Mouse (Mus musculus): ENCODE results near the gene Enox1.

Enox1 gene

GRCm38 (mm10) chr14:77669494-77669893 lies 512.9 kb downstream of the Enox1 start:
- DNase-seq (ENCODE audit: low read depth in 1 of 2, low spot score in 2 of 2), result no peak

GRCm38 (mm10) chr14:77670945-77671344 lies 514.4 kb downstream of the Enox1 start:
- no peak for DNase-seq (ENCODE audit: low read depth in 1 of 2, low spot score in 2 of 2)

DNA sequence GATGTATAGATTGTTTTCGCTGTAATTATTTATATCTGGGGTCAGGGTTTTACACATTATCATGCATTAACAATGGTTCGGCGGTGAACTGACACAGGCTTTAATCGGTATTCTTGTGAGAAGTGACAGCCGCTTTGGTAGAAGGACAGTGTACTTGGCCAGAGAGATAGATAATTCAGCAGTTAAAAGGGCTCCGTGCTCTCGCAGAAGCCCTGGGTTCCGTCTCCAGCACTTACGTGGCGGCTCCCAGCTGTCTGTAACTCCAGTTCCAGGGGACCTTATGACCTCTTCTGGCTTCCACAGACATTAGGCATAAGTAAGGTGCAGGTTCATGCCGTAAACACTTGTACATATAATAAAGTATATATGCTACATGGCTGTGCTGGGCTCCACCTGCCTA lies 515.4 kb downstream of the Enox1 start:
- DNase-seq (ENCODE audit: low read depth in 1 of 2, low spot score in 2 of 2), result no peak

GRCm38 (mm10) chr14:77673138-77673537 lies 516.6 kb downstream of the Enox1 start:
- DNase-seq (ENCODE audit: low read depth in 1 of 2, low spot score in 2 of 2), result no peak

DNA sequence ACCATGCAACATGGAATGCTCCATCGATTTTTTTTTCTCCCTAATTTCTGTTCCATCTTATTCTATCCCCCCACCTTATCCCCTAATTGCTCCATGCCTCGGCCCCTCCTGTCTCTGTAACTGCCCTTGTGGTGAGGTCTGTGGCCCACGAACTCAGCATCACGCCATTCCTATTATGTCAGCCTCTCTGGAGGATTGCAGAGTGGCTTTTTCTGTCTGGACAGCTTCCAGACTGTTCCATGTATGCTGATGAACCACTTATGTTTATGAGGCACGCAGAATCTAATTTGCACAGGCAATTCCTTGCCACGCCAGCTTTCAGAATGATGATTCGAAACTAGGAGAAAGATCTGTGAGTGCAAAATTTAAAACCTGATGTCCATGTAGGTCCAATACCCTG lies 521.4 kb downstream of the Enox1 start:
- no peak for DNase-seq (ENCODE audit: low read depth in 1 of 2, low spot score in 2 of 2)

- no peak for DNase-seq (ENCODE audit: low read depth in 1 of 2, low spot score in 2 of 2)
Measured at GRCm38 (mm10) chr14:77679877-77680276, 523.3 kb downstream of the Enox1 start.

DNA sequence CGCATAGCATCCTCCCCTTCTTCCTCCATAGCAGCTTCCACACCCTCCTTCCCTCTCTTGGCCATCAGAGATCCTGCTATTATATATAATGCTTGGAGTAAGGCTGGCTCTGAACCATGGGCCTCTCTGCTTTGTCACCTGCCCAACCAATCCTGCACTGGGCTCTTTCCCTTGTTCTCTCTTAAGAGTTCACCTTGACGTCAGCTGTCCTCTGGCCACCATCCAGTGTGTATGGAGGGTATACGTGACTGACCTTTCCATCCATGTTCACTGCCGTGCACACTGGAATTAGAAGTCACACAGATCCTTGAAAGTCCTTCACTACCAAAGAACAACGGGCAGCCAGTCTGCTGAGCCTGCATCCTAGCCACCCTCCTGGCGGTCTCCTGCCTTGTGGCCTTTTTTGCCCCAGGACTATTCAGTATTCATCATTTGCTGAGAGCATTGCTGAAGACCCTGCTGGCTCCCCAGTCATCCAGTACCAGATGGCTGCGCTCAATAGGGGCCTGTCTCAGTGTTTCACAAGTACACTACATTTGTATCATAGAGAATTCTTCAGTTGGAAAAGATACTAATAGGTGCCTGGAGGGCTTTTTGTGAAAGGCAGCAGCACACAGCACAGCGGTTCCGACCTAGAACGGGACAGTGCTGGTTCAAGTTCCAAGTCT lies 526.5 kb downstream of the Enox1 start:
- no peak for DNase-seq (ENCODE audit: low read depth in 1 of 2, low spot score in 2 of 2)

DNA sequence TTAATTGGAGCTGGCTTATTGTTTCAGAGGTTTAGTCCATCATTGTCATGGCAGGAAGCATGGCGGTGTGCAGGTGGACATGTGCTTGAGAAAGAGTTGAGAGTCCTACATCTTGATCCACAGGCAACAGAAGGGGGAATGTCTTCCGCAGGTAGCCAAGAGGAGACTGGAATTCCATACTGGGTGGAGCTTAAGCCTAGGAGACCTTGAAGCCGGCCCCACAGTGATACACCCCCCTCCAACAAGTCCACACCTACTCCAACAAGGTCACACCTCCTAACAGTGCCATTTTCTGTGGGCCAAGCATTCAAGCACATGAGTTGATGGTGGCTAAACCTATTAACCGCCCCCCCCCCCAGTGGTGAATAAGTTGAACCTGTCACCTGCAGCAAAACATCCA lies 533.3 kb downstream of the Enox1 start:
- no peak for DNase-seq (ENCODE audit: low read depth in 1 of 2, low spot score in 2 of 2)

DNA sequence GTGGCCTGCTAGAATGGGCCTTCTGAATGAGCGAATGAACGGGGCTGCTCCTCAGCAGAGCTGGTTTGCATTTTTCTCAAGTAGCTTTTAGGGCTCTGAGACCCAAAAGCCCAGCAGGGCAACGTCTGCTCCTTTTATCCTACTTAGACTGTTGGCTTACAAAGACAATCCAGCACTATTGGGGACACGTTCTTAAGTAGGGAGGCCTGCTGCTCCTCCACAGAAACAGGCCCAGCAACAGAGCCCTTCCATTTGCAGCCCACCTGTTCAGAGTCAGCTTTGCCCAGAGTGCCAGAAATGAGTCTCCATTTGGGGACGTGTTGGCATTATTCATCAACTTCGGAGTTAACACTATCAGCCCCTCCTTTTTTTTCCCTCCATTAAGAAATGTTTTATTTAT lies 548.4 kb downstream of the Enox1 start:
- no peak for DNase-seq (ENCODE audit: low read depth in 1 of 2, low spot score in 2 of 2)

DNA sequence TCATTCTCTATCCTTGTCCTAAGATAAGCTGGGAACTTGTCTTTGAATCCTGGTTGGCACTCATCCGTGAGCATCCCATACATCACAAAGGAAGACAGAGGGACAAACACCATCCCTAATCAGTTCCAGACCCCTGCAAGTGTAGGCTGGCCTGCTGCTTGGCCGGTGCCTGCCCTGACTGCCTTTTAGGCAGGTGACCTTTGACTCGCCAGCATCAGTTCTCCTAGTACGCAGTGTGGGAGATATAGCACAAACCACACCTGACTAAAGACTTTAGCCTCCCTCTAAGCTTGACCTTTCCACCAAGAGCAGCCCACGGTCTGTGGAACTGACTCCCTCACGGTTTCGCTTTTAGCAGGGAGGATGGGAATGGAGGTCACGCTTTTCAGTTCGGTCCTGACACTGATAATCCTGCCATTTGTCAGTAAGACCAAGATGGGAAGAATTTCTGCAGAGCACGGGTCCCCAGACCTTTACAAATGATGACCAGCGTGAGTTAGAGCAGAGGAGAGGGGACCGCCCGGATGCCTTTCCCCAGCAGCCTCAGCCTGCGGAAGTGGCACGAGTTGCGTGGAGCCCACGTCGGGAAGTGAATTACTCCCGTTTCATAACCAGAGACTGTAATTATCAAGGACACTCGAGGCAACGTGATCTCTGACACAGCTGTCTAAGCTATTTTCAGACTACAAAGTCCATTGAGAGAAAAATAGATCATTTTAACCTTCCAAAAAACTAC lies 550.1 kb downstream of the Enox1 start:
- DNase-seq (ENCODE audit: low read depth in 1 of 2, low spot score in 2 of 2), result no peak

DNA sequence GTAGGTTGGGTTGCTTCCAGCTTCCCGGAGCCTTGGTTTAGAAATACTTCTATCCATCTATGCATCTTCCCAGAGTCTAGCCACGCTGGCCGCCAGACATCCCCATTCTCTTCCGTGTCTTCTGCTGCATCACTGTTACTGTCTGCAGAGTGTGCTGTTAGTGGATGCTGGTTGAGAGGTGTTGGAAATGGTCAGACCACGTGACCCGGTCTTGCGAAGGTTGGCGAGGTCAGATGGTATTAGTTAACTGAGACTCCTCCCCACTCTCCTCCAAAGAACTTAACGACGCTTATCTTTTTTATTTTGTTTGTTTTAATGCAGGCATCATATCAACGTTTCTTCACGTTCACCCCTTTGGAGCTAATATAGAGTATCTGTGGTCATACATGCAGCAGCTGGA lies 550.7 kb downstream of the Enox1 start:
- no peak for DNase-seq (ENCODE audit: low read depth in 1 of 2, low spot score in 2 of 2)

GRCm38 (mm10) chr14:77708354-77709150 lies 552.0 kb downstream of the Enox1 start:
- no peak for DNase-seq (ENCODE audit: low read depth in 1 of 2, low spot score in 2 of 2)

- no peak for DNase-seq (ENCODE audit: low read depth in 1 of 2, low spot score in 2 of 2)
Measured at GRCm38 (mm10) chr14:77714931-77715535, 558.5 kb downstream of the Enox1 start.

GRCm38 (mm10) chr14:77716981-77717380 lies 560.4 kb downstream of the Enox1 start:
- no peak for DNase-seq (ENCODE audit: low read depth in 1 of 2, low spot score in 2 of 2)

DNA sequence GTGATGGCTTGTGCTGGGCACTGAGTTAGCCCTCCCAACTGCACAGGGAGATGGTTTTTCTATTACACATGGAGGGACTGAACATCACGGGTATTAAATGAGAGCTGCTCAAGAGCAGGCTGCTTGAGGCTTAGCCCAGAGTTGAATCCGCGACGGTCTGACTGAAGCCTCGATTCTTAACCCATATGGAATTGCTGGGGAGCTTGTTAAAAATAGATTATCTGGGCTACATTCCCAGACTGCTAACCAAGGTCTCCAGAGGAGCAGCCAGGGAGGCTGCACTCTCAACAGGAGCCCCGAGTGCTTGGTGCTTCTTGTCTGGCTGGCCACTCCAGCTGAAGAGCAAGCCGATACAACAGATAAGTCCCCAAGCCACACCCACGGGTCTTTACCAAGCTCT lies 562.3 kb downstream of the Enox1 start:
- DNase-seq (ENCODE audit: low read depth in 1 of 2, low spot score in 2 of 2), result no peak

GRCm38 (mm10) chr14:77738056-77738455 lies 581.5 kb downstream of the Enox1 start:
- DNase-seq (ENCODE audit: low read depth in 1 of 2, low spot score in 2 of 2), result no peak

DNA sequence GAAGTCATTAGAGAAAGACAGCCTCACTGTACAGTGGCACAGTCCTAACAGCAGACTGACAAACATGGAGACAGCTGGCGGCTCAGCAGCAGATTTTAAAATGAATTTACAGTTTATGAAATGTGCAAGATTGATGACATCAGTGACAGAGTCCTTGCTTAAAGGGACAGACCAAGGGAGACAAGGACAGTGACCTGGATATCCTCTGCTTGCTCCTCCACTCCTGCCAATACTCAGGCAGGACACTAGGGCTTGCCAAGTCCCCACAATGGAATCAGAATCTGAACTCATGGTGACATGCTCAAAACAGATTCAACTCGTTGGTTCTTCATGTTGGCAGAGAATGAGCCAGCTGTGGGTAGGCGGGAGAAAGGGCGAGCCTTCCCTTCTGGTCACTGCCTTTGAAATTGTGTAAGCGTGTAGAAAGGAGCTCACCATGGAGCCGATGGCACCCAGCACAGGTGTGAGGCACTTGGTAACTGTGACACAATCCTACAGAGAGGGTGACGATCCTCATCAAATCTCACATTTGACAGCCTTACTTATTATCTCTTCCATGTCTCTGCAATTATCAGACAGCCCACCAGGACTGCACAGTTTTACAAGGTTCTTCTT lies 582.3 kb downstream of the Enox1 start:
- DNase-seq (ENCODE audit: low read depth in 1 of 2, low spot score in 2 of 2), result no peak

GRCm38 (mm10) chr14:77739376-77739775 lies 582.8 kb downstream of the Enox1 start:
- DNase-seq (ENCODE audit: low read depth in 1 of 2, low spot score in 2 of 2), result no peak

DNA sequence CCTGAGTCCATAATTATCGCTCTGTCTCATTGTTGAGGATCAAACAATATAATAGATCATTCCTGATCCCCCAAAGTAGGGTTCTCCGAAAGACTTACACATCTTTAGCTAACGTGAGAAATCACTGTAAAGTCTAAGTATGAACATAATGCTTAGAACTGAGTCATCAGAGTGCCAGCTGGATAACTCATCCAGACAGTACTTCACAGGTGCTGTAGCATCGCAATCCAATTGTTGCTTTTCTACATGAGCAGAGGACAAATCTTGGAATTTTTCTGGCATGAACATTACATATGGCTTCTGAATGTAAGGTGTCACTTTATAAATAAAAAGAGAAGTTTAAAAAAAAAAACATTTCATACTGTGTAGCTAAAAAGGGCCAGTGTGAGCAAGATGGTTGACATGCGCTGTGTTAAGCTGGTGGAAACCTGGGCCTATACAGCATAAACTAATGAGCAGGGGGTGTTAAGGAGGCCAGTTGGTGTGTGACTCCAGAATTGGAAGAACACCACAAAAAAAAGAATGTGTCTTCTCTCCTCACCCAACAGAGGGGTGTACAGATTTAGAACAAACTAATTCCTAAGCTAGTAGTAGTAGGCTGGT lies 588.2 kb downstream of the Enox1 start:
- DNase-seq (ENCODE audit: low read depth in 1 of 2, low spot score in 2 of 2), result no peak

- DNase-seq (ENCODE audit: low read depth in 1 of 2, low spot score in 2 of 2), result no peak
Measured at GRCm38 (mm10) chr14:77748920-77749319, 592.4 kb downstream of the Enox1 start.

Data from monocyte, adult 2 months (primary cell).